ENCODE assay signal across 14 mouse cellular contexts in the genomic region with DNA sequence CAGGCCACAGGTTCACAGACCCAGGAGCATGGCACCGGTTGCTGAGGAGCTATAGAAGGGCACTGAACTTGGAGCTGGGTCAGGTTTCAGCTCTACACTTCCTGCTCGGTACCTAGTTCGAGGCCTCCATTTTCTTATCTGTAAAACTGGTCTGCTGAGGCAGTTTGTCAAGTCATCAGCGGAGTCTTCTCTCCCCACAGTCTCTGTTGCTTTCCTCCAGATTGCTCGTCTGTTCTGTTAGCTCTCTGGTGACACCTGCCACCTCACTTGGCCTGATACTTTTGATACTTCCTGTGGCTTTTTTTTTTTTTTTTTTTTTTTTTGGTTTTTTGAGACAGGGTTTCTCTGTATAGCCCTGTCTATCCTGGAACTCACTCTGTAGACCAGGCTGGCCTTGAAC.
DNase-seq lines count a peak whose midpoint lies in the region; ATAC-seq and TF ChIP-seq lines count a peak whose summit lies in the region.
"Had no signal": no experiment of that assay in that cellular context is flagged by ENCODE, and none has a peak within 500 bp of the region (broad histone marks: within the 10 kb centered on the region; RNA-seq: fewer than 3 reads in every experiment).

No protein-coding gene starts in this region.

- 0 out of 2 replicates have a peak, but pooled peaks cover 3% of the 10 kb centered on the region for H3K9me3 ChIP-seq in midbrain, embryonic 10.5 days (replicated peaks)
- H3K9me3 ChIP-seq in midbrain, embryonic 15.5 days: no peaks in the 10 kb centered on the region
- H3K9me3 ChIP-seq in liver, embryonic 11.5 days (ENCODE audit: control insufficient read depth, low read length): no peaks in the 10 kb centered on the region
- no peaks in the 10 kb centered on the region for H3K9me3 ChIP-seq in forebrain, embryonic 11.5 days (ENCODE audit: control insufficient read depth, low read length)
- H3K9me3 ChIP-seq: embryonic facial prominence, embryonic 12.5 days; heart, embryonic 15.5 days; limb, embryonic 10.5 days had no signal

- ATAC-seq in midbrain, embryonic 15.5 days (replicated peaks): no peak
- ATAC-seq in liver, embryonic 11.5 days (replicated peaks; ENCODE audit: low FRiP score): peak; percentile 84
- ATAC-seq in forebrain, embryonic 11.5 days (replicated peaks; ENCODE audit: low FRiP score): no peak
- ATAC-seq: forebrain, embryonic 14.5 days had no signal

- peaks cover 76% of the 10 kb centered on the region for H3K36me3 ChIP-seq in midbrain, embryonic 10.5 days
- no peaks in the 10 kb centered on the region for H3K36me3 ChIP-seq in midbrain, embryonic 15.5 days (replicated peaks)
- H3K36me3 ChIP-seq in liver, embryonic 11.5 days (ENCODE audit: control insufficient read depth, insufficient read depth, low read length): no peaks in the 10 kb centered on the region
- no peaks in the 10 kb centered on the region for H3K36me3 ChIP-seq in forebrain, embryonic 11.5 days (ENCODE audit: control insufficient read depth, insufficient read depth, low read length)
- H3K36me3 ChIP-seq: embryonic facial prominence, embryonic 12.5 days; heart, embryonic 15.5 days had no signal

- intact Hi-C loops in gastrocnemius, adult 2 months (cut with DNase I): no loop called here

- no peak for TF ChIP-seq CTCF in gastrocnemius, adult 2 months (IDR thresholded peaks at IDR 0.05)

- 87% methylated on average over 5 of the region's 5 CpGs for WGBS in midbrain, embryonic 10.5 days
- WGBS in midbrain, embryonic 15.5 days: 81% methylated on average over 5 of the region's 5 CpGs
- WGBS in liver, embryonic 11.5 days: 24% methylated on average over 5 of the region's 5 CpGs
- WGBS in forebrain, embryonic 11.5 days: 81% methylated on average over 5 of the region's 5 CpGs

- H3K4me1 ChIP-seq in midbrain, embryonic 10.5 days: peaks cover 38% of the 10 kb centered on the region
- peaks cover 20% of the 10 kb centered on the region; the same call in 1 of the 2 replicates for H3K4me1 ChIP-seq in midbrain, embryonic 15.5 days
- H3K4me1 ChIP-seq in liver, embryonic 11.5 days (replicated peaks; ENCODE audit: control insufficient read depth, insufficient read depth, low read length): peaks cover 28% of the 10 kb centered on the region
- H3K4me1 ChIP-seq in forebrain, embryonic 11.5 days (replicated peaks; ENCODE audit: control insufficient read depth, insufficient read depth, low read length): peaks cover 3% of the 10 kb centered on the region; the same call in 1 of the 2 replicates

- DNase-seq in gastrocnemius, adult 2 months: no peak
- no peak for DNase-seq in gastrocnemius, adult 18-20 months (ENCODE audit: low spot score)
- DNase-seq in midbrain, embryonic 10.5 days (ENCODE audit: low spot score): no peak
- no peak for DNase-seq in liver, embryonic 11.5 days (ENCODE audit: low spot score)
- DNase-seq in thymus, postnatal 36 days: peak; percentile 7 to 34
- no peak for DNase-seq in ovary, postnatal 10 days (ENCODE audit: low spot score)
- no peak for DNase-seq in forebrain, embryonic 11.5 days (ENCODE audit: low spot score)
- DNase-seq: layer of hippocampus, adult 9-11 months; right cerebral cortex, postnatal 25 days had no signal

- H3K4me3 ChIP-seq in gastrocnemius, adult 2 months: peak overlapping the region; percentile 21
- no peak overlapping the region for H3K4me3 ChIP-seq in midbrain, embryonic 10.5 days
- no peak overlapping the region for H3K4me3 ChIP-seq in midbrain, embryonic 15.5 days
- no peak overlapping the region for H3K4me3 ChIP-seq in liver, embryonic 11.5 days (ENCODE audit: low read depth, low read length)
- no peak overlapping the region for H3K4me3 ChIP-seq in forebrain, embryonic 11.5 days (ENCODE audit: low read depth, low read length)
- H3K4me3 ChIP-seq: embryonic facial prominence, embryonic 12.5 days; heart, embryonic 15.5 days; limb, embryonic 10.5 days had no signal

- no peaks in the 10 kb centered on the region for H3K27me3 ChIP-seq in midbrain, embryonic 10.5 days (ENCODE audit: low read depth, poor library complexity, severe bottlenecking)
- no peaks in the 10 kb centered on the region for H3K27me3 ChIP-seq in midbrain, embryonic 15.5 days (replicated peaks)
- 0 out of 2 replicates have a peak, but pooled peaks cover 2% of the 10 kb centered on the region for H3K27me3 ChIP-seq in liver, embryonic 11.5 days (replicated peaks; ENCODE audit: control insufficient read depth, insufficient read depth, low read length)
- no peaks in the 10 kb centered on the region for H3K27me3 ChIP-seq in forebrain, embryonic 11.5 days (ENCODE audit: control insufficient read depth, insufficient read depth, low read length)
- H3K27me3 ChIP-seq: embryonic facial prominence, embryonic 12.5 days; heart, embryonic 15.5 days had no signal

- no peak overlapping the region for H3K4me2 ChIP-seq in midbrain, embryonic 15.5 days
- H3K4me2 ChIP-seq in liver, embryonic 11.5 days: peak overlapping the region; percentile 22; the same call in 1 of the 2 replicates
- no peak overlapping the region for H3K4me2 ChIP-seq in forebrain, embryonic 11.5 days (ENCODE audit: low read depth, low read length, severe bottlenecking)
- H3K4me2 ChIP-seq: embryonic facial prominence, embryonic 12.5 days; heart, embryonic 15.5 days had no signal

- no peak overlapping the region for H3K9ac ChIP-seq in midbrain, embryonic 15.5 days
- peak overlapping the region; percentile 46 for H3K9ac ChIP-seq in liver, embryonic 11.5 days (ENCODE audit: low read depth, low read length)
- no peak overlapping the region for H3K9ac ChIP-seq in forebrain, embryonic 11.5 days (ENCODE audit: low read length)
- H3K9ac ChIP-seq: embryonic facial prominence, embryonic 12.5 days; heart, embryonic 15.5 days had no signal

- peak overlapping the region; percentile 93 for H3K27ac ChIP-seq in gastrocnemius, adult 2 months
- peak overlapping the region; percentile 56 for H3K27ac ChIP-seq in midbrain, embryonic 10.5 days (replicated peaks)
- no peak overlapping the region for H3K27ac ChIP-seq in midbrain, embryonic 15.5 days
- H3K27ac ChIP-seq in liver, embryonic 11.5 days (ENCODE audit: low read depth, low read length): peak overlapping the region; percentile 80
- no peak overlapping the region for H3K27ac ChIP-seq in forebrain, embryonic 11.5 days (ENCODE audit: low read depth, low read length)
- H3K27ac ChIP-seq: embryonic facial prominence, embryonic 12.5 days; heart, embryonic 15.5 days had no signal

Comparison
In these comparisons a context has a peak if more than half of its experiments do, and no peak if none do; other contexts are left out.
1. H3K27ac ChIP-seq: peak in gastrocnemius, adult 2 months (single experiment), midbrain, embryonic 10.5 days (single experiment) and liver, embryonic 11.5 days (single experiment); none in midbrain, embryonic 15.5 days (single experiment) and forebrain, embryonic 11.5 days (single experiment).
2. DNase-seq: peak in thymus, postnatal 36 days (2 of 2); none in gastrocnemius, adult 2 months (single experiment), gastrocnemius, adult 18-20 months (single experiment), midbrain, embryonic 10.5 days (single experiment), liver, embryonic 11.5 days (single experiment), ovary, postnatal 10 days (single experiment) and forebrain, embryonic 11.5 days (single experiment).